Mouse (Mus musculus) embryonic fibroblast, embryonic 13.5 days (primary cell): ENCODE measurements at regions not wholly inside any gene's neighbourhood (a gene's known extent, or its start where the extent isn't known, plus 50 kb on each side); places are given as distances from the start of the nearest gene placed in this dataset.
"Not testable (repeated sequence)": the region's sequence is repeated elsewhere in the genome, so short reads cannot be mapped to it uniquely, and the experiment has no call there.

Experiments used
- H3K27ac ChIP-seq: 2 replicates; pipeline ENCODE4 v1.5.1; 2012; ENCODE audit warnings: low read length, control low read depth, inconsistent platforms; ENCODE audit not compliant: insufficient read depth
- H3K4me1 ChIP-seq: 2 replicates; pipeline ENCODE4 v1.6.1; 2011; ENCODE audit warnings: low read length; ENCODE audit not compliant: control insufficient read depth, insufficient read depth
- H3K4me3 ChIP-seq: 2 replicates; pipeline ENCODE4 v1.5.1; 2011; ENCODE audit warnings: mild to moderate bottlenecking, control low read depth, low read length; ENCODE audit not compliant: insufficient read depth
- CTCF ChIP-seq: IDR thresholded peaks from 2 replicates; pipeline ENCODE4 v1.5.1; 2011; ENCODE audit warnings: mild to moderate bottlenecking, control low read depth, low read length, moderate library complexity, borderline replicate concordance; ENCODE audit not compliant: insufficient read depth
- POLR2A ChIP-seq: IDR thresholded peaks from 2 replicates; pipeline ENCODE4 v1.6.1; 2011; ENCODE audit warnings: low read depth, mild to moderate bottlenecking, control low read depth, low read length, moderate library complexity

DNA sequence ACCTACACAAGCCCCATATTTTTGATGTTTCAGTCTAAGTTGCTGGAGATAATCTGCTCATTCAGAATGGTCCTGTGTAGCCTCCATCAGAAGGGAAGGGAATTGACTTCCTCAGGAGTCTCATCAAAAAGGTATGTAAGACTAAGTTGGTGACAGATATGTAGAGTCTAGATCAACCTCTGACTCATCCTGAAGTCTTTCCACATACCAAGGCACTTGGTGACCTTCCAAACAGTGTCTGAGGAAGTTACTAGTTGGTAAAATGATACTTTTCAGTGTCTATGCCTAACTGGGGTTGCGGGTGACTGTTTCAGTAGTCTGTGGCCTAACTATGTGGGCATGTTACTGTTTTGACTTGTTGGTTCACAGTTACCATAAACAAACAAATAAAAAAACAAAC is 133.0 kb upstream of the Plcb4 start:
- no peak for TF ChIP-seq CTCF
- no peak for TF ChIP-seq POLR2A
- peak overlapping the region; percentile 80 for H3K27ac ChIP-seq
- H3K4me1 ChIP-seq: peaks cover 6% of the 10 kb centered on the region; the same call in 1 of the 2 replicates
- H3K4me3 ChIP-seq: no peak overlapping the region

GRCm38 (mm10) chr2:135529619-135530018 is 129.2 kb upstream of the Plcb4 start:
- no peak for TF ChIP-seq CTCF
- no peak for TF ChIP-seq POLR2A
- peak overlapping the region; percentile 88 for H3K27ac ChIP-seq
- H3K4me3 ChIP-seq: no peak overlapping the region
- H3K4me1 ChIP-seq: peaks cover 4% of the 10 kb centered on the region; the same call in 1 of the 2 replicates

- TF ChIP-seq CTCF (no peak), POLR2A (no peak)
- no peak overlapping the region for H3K4me3 ChIP-seq
- 0 out of 2 replicates have a peak, but pooled peaks cover 2% of the 10 kb centered on the region for H3K4me1 ChIP-seq
- H3K27ac ChIP-seq: no peak overlapping the region
Observed at GRCm38 (mm10) chr2:135536303-135536871, 122.4 kb upstream of the Plcb4 start.

GRCm38 (mm10) chr2:135538022-135538421 is 120.8 kb upstream of the Plcb4 start:
- no peak overlapping the region for H3K4me3 ChIP-seq
- no peak overlapping the region for H3K27ac ChIP-seq
- H3K4me1 ChIP-seq: 0 out of 2 replicates have a peak, but pooled peaks cover 2% of the 10 kb centered on the region
- TF ChIP-seq POLR2A (no peak), CTCF (no peak)

DNA sequence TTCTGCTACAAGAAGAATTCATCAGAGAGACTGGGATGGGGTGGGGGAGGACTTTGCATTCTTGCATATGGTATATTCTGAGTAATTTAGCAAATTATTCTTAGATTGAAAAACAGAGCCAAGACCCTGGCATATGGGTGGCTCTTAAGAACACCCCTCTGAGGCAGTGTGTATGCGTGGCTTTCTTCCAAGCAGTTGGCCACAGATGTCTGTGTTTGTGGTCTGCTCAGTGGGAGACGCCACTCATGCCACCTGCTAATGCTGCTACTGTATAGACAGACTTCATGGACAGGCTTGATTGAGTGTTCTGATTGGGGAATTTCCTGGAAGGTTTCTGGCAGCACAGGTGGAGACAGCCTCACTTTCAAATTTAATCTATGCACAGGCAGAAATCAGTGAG is 117.8 kb upstream of the Plcb4 start:
- Histone ChIP-seq H3K4me3 (no peak overlapping the region), H3K27ac (no peak overlapping the region), H3K4me1 (0 out of 2 replicates have a peak, but pooled peaks cover 2% of the 10 kb centered on the region)
- TF ChIP-seq CTCF (no peak), POLR2A (no peak)

- H3K4me1 ChIP-seq: 0 out of 2 replicates have a peak, but pooled peaks cover 2% of the 10 kb centered on the region
- no peak overlapping the region for H3K27ac ChIP-seq
- TF ChIP-seq CTCF: no peak
Observed at GRCm38 (mm10) chr2:135541930-135542329, 116.9 kb upstream of the Plcb4 start.

GRCm38 (mm10) chr2:135544882-135545281 is 113.9 kb upstream of the Plcb4 start:
- no peak overlapping the region for H3K4me3 ChIP-seq
- H3K27ac ChIP-seq: no peak overlapping the region
- TF ChIP-seq CTCF (no peak), POLR2A (no peak)
- H3K4me1 ChIP-seq: no peaks in the 10 kb centered on the region

More at GRCm38 (mm10) chr2:135541930-135542329, 116.9 kb upstream of the Plcb4 start:
- H3K4me3 ChIP-seq: no peak overlapping the region

DNA sequence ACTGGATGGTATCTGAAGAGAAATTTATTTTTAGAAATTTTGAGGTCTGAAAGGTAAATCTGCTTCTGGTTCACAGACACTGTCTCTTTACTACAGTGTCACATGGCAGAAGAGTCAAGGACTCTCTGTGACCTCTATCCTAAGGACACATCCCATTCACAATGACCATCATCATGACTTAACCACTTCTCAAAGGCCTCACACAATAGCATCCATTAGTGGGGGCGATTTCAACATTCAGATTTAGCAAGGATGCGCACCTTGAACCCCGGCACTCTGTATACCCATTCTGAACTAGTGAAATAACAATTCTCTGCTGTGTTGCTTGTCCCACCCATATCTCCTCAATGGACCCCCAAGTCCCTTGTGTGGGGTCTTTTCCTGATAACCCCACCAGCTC is 110.8 kb upstream of the Plcb4 start:
- TF ChIP-seq CTCF: no peak
- TF ChIP-seq POLR2A: no peak
- H3K4me3 ChIP-seq: no peak overlapping the region
- H3K4me1 ChIP-seq: no peaks in the 10 kb centered on the region
- no peak overlapping the region for H3K27ac ChIP-seq

GRCm38 (mm10) chr2:135553031-135553430 is 105.8 kb upstream of the Plcb4 start:
- TF ChIP-seq POLR2A: no peak
- no peak for TF ChIP-seq CTCF
- no peaks in the 10 kb centered on the region for H3K4me1 ChIP-seq
- no peak overlapping the region for H3K27ac ChIP-seq
- H3K4me3 ChIP-seq: no peak overlapping the region

- not testable (repeated sequence) for H3K4me1 ChIP-seq
Observed at GRCm38 (mm10) chr2:135558026-135558425, 100.8 kb upstream of the Plcb4 start.

DNA sequence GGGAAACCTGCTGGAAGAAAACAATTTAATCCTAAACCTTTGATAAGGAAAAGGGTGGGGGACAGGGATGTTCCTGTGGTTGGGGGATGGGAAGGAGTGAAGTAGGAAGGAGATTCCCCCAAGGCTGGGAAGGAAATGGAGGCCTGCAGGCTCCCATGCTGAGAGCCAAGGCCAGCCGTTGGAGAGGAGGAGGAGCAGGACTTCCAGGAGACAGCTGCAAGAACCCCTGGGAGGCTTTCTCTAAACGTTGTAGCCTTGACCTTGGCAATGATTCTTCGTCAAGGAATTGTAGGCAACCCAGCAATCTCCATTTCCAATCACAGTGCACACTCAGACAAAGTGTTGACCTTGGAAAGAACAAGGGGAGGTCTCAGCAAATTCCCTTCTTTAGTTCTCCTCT is 99.5 kb upstream of the Plcb4 start:
- Histone ChIP-seq H3K27ac (no peak overlapping the region), H3K4me1 (no peaks in the 10 kb centered on the region), H3K4me3 (no peak overlapping the region)
- TF ChIP-seq CTCF (no peak), POLR2A (no peak)

More at GRCm38 (mm10) chr2:135558026-135558425, 100.8 kb upstream of the Plcb4 start:
- not testable (repeated sequence) for H3K27ac ChIP-seq, H3K4me3 ChIP-seq
